Mouse (Mus musculus) neural tube, embryonic 15.5 days (tissue): ENCODE data around the gene Cspg5. TPM values are rescaled to one million over a fixed set of nuclear protein-coding genes. Genes with fewer than 3 reads are reported as not detected.

Experiments
- ATAC-seq: fragments of 200-750 bp; cut with Nextera tagmentation; 2 replicates; pipeline ENCODE4 v1.8.0; 2017; ENCODE audit warnings: mild to moderate bottlenecking, moderate TSS enrichment, moderate library complexity; ENCODE audit not compliant: low FRiP score
- H3K27ac ChIP-seq: fragments of 300-500 bp; sonication (generic); replicated peaks from 2 replicates; pipeline ENCODE4 v1.5.1; 2015; ENCODE audit warnings: mild to moderate bottlenecking, inconsistent platforms
- H3K27me3 ChIP-seq: fragments of 300-500 bp; sonication (generic); replicated peaks from 2 replicates; pipeline ENCODE4 v1.6.1; 2015; ENCODE audit warnings: inconsistent platforms
- H3K36me3 ChIP-seq: fragments of 300-500 bp; sonication (generic); 2 replicates; pipeline ENCODE4 v1.6.1; 2015; ENCODE audit warnings: inconsistent platforms
- H3K4me1 ChIP-seq: fragments of 300-500 bp; sonication (generic); 2 replicates; pipeline ENCODE4 v1.6.1; 2015; ENCODE audit warnings: inconsistent platforms
- H3K4me2 ChIP-seq: fragments of 300-500 bp; sonication (generic); 2 replicates; pipeline ENCODE4 v1.6.1; 2015; ENCODE audit warnings: inconsistent platforms, mild to moderate bottlenecking, moderate library complexity
- H3K4me3 ChIP-seq: fragments of 300-500 bp; sonication (generic); replicated peaks from 2 replicates; pipeline ENCODE4 v1.5.1; 2015; ENCODE audit warnings: mild to moderate bottlenecking, inconsistent platforms
- H3K9ac ChIP-seq: fragments of 300-500 bp; sonication (generic); replicated peaks from 2 replicates; pipeline ENCODE4 v1.6.1; 2015; ENCODE audit warnings: mild to moderate bottlenecking, inconsistent platforms
- H3K9me3 ChIP-seq: fragments of 300-500 bp; sonication (generic); replicated peaks from 2 replicates; pipeline ENCODE4 v1.6.1; 2016; ENCODE audit warnings: inconsistent platforms
- WGBS: fragments of 180-500 bp; shearing (Covaris S2); methylation state at CpG from one replicate; pipeline ENCODE4 v1.1.7; 2015; ENCODE audit warnings: mixed read lengths; 5-methylcytosine and 5-hydroxymethylcytosine counted together
- polyA plus RNA-seq: library from polyadenylated mRNA; unstranded; fragments of >200 nt; fragmentation: Nextera tagmentation; extraction: Ambion mirVana; gene quantifications from 2 replicates; pipeline ENCODE4 v1.2.1, GENCODE M21; 2015

The Cspg5 gene
- polyA plus RNA-seq, 1 experiment from 2014 or later: 180 TPM

DNA sequence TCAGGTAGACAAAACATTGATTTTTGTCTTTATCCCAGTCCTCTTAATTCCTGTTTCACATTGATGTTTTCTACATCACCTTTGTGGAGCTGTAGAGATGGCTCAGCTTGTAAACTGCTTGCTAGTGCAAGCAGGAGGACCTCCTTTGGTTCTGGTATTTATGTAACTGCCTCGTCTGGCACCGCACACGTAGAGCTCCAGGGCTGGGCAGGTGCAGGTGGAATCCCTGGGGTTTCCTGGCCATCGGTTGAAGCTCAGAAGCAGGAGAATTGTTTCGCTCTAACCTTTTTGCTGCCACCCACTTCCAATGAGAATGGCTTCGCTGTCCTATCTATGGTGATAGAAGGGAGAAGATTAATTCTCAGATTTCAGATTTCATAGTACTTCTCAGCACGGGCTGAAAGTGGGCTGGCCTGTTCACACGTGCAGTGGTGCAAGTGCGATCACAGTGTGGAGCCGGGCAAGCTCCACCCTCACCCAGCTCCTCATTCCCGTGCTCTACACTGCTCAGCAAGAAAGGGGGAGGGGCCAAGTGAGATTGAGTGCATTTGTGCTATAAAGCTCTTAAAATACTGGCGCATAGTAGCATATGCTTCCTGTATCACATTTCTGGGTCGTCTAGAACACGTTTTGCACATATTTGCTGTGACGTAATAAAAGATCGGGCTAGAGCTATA lies 13.1 kb upstream of the Cspg5 start:
- no peak overlapping the region for H3K27ac ChIP-seq
- H3K4me2 ChIP-seq: no peak overlapping the region
- WGBS: 85% methylated on average over 16 of the region's 16 CpGs
- H3K27me3 ChIP-seq: no peaks in the 10 kb centered on the region
- H3K9ac ChIP-seq: no peak overlapping the region
- no peak for ATAC-seq
- no peaks in the 10 kb centered on the region for H3K9me3 ChIP-seq
- H3K4me1 ChIP-seq: no peaks in the 10 kb centered on the region
- H3K4me3 ChIP-seq: no peak overlapping the region
- peaks cover 56% of the 10 kb centered on the region for H3K36me3 ChIP-seq

GRCm38 (mm10) chr9:110234962-110235361 lies 8.6 kb upstream of the Cspg5 start:
- no peaks in the 10 kb centered on the region for H3K9me3 ChIP-seq
- peaks cover 67% of the 10 kb centered on the region for H3K36me3 ChIP-seq
- no peak for ATAC-seq
- no peak overlapping the region for H3K9ac ChIP-seq
- no peak overlapping the region for H3K4me2 ChIP-seq
- no peaks in the 10 kb centered on the region for H3K4me1 ChIP-seq
- no peak overlapping the region for H3K4me3 ChIP-seq
- no peak overlapping the region for H3K27ac ChIP-seq
- 97% methylated on average over 6 of the region's 6 CpGs for WGBS
- H3K27me3 ChIP-seq: no peaks in the 10 kb centered on the region

GRCm38 (mm10) chr9:110244567-110244888 lies 945 bp downstream of the Cspg5 start:
- no peak; the same call in none of the 2 replicates for ATAC-seq
- Histone ChIP-seq H3K9me3 (no peaks in the 10 kb centered on the region), H3K4me1 (peaks cover 41% of the 10 kb centered on the region), H3K4me2 (peak overlapping the region; percentile 90), H3K36me3 (peaks cover 5% of the 10 kb centered on the region; the same call in 1 of the 2 replicates), H3K9ac (peak overlapping the region; percentile 86), H3K4me3 (peak overlapping the region; percentile 63), H3K27ac (peak overlapping the region; percentile 94), H3K27me3 (no peaks in the 10 kb centered on the region)
- WGBS: 23% methylated on average over 7 of the region's 7 CpGs

DNA sequence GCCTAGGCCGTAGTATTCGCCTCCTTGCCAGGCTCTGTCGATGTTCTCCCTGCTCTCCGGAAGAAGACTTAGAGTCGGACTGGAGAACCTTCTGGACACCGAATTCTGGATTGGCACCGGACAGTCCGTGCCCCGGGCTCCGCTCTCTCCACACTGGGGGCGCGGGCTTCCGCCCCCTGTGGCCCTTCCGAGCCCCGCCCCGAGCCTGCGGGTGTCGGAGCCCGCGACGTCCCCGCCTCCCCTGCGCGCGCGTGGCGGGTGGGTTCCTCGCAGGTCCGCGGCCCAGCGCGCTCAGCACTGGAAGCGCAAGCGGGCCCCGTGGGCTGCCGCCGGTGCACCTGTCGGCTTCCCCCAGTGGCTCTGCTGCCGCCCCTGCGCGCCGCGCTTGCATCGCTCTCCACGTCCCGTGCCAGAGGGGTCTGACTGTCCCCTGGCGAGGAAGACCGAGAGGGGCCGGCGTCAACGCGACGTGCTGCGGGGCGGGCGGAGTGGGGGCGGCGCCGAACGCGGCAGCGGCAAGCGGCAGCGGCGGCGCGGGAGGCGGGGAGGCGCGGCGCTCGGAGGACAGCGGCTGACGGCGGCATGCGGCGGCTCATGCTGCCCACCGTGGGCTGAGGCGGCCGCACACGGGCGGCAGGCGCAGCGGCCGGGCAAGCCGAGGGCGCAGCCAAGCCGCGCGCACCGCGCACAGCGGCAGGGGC lies 1.5 kb downstream of the Cspg5 start:
- H3K4me1 ChIP-seq: peaks cover 46% of the 10 kb centered on the region
- peak overlapping the region; percentile 90 for H3K4me2 ChIP-seq
- H3K9ac ChIP-seq: peak overlapping the region; percentile 86
- H3K36me3 ChIP-seq: peaks cover 3% of the 10 kb centered on the region; the same call in 1 of the 2 replicates
- WGBS: under 1% methylated on average over 90 of the region's 93 CpGs
- no peaks in the 10 kb centered on the region for H3K9me3 ChIP-seq
- peak overlapping the region; percentile 63 for H3K4me3 ChIP-seq
- peak overlapping the region; percentile 94 for H3K27ac ChIP-seq
- peak; percentile 78 for ATAC-seq
- no peaks in the 10 kb centered on the region for H3K27me3 ChIP-seq

DNA sequence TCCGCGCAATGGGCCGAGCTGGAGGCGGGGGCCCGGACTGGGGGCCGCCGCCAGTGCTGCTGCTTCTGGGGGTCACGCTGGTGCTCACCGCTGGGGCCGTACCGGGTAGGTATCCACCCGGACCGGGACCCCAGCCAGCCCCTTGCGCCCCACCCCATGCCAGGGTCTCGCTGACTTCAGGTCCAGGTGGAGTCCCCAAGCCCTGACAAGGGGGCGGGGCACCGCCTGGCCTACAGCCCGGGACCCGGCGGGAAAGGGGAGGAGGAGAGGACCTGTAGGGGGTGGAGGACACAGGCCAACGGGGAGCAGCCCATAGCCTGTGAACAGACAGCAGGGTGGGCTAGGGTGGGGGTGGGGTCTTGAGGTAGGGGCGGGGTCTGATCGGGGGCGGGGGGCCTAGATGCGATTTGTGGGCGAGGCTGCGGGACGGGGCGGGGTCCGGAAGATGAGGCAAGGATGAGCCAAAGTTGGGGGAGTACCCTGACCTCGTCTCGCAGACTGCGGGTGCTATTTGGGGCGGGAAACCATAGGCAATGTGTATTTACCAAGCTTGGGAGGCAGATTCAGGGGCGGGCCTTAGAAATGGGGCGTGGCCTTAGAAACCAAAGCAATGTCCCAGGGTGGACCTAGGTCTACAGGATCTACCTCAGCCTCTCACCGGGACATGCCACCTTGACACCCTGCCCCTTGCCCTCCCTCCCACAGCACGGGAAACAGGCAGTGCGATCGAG lies 2.2 kb downstream of the Cspg5 start:
- ATAC-seq: peak; percentile 75
- Histone ChIP-seq H3K9me3 (no peaks in the 10 kb centered on the region), H3K27me3 (no peaks in the 10 kb centered on the region), H3K27ac (peak overlapping the region; percentile 94), H3K9ac (peak overlapping the region; percentile 86), H3K4me1 (peaks cover 53% of the 10 kb centered on the region), H3K36me3 (peaks cover 3% of the 10 kb centered on the region; the same call in 1 of the 2 replicates), H3K4me2 (peak overlapping the region; percentile 90), H3K4me3 (peak overlapping the region; percentile 63)
- WGBS: under 1% methylated on average over 34 of the region's 40 CpGs

DNA sequence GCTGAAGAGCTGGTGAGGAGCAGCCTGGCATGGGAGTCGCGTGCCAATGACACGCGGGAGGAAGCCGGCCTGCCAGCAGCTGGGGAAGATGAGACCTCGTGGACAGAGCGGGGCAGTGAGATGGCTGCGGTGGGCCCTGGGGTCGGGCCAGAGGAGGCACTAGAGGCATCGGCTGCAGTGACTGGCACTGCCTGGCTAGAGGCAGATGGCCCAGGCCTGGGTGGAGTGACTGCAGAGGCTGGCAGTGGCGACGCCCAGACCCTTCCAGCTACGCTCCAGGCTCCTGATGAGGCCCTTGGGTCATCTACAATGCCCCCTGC lies 2.7 kb downstream of the Cspg5 start:
- H3K4me3 ChIP-seq: peak overlapping the region; percentile 63
- H3K4me1 ChIP-seq: peaks cover 58% of the 10 kb centered on the region
- peak overlapping the region; percentile 94 for H3K27ac ChIP-seq
- no peaks in the 10 kb centered on the region for H3K9me3 ChIP-seq
- H3K27me3 ChIP-seq: no peaks in the 10 kb centered on the region
- peak overlapping the region; percentile 86 for H3K9ac ChIP-seq
- peaks cover 3% of the 10 kb centered on the region; the same call in 1 of the 2 replicates for H3K36me3 ChIP-seq
- peak overlapping the region; percentile 90 for H3K4me2 ChIP-seq
- peak; percentile 11 for ATAC-seq
- WGBS: 21% methylated on average over 13 of the region's 13 CpGs

DNA sequence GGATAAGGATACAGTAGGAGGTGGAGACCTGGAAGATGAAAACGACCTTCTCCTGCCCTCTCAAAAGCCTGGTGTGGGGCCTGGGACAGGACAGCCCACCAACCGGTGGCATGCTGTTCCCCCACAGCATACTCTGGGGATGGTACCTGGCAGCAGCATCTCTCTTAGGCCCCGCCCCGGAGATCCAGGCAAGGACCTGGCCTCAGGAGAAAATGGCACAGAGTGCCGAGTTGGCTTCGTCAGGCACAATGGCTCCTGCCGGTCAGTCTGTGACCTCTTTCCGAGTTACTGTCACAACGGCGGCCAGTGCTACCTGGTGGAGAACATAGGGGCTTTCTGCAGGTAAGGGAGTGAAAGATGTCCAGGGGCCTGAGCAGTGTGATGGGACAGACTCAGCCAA lies 3.5 kb downstream of the Cspg5 start:
- 91% methylated on average over 10 of the region's 10 CpGs for WGBS
- Histone ChIP-seq H3K4me1 (peaks cover 58% of the 10 kb centered on the region), H3K9me3 (no peaks in the 10 kb centered on the region), H3K36me3 (peaks cover 3% of the 10 kb centered on the region; the same call in 1 of the 2 replicates), H3K27me3 (no peaks in the 10 kb centered on the region), H3K4me2 (peak overlapping the region; percentile 90), H3K9ac (no peak overlapping the region), H3K4me3 (no peak overlapping the region), H3K27ac (no peak overlapping the region)
- no peak for ATAC-seq

DNA sequence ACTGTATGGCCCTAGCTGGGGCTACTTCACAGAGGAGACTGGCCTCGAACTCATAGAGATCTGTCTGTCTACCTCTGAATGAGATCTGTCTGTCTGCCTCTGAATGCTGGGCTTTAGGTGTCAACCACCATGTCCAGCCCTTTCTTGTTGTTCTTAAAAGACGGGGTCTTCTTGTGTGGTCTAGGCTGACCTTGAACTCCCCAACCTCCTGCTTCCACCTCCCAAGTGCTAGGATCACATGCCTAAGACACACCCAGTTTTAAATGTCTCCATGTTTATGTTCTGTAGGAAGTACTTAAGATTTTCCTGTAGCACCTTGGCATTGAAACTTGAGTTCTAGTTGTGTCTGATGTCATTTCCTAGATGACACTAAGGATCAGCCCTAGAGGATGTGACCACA lies 5.3 kb downstream of the Cspg5 start:
- Histone ChIP-seq H3K4me3 (no peak overlapping the region), H3K4me2 (no peak overlapping the region; the same call in 1 of the 2 replicates), H3K36me3 (peaks cover 3% of the 10 kb centered on the region; the same call in 1 of the 2 replicates), H3K27me3 (no peaks in the 10 kb centered on the region), H3K4me1 (peaks cover 58% of the 10 kb centered on the region), H3K9ac (no peak overlapping the region), H3K9me3 (no peaks in the 10 kb centered on the region), H3K27ac (peak overlapping the region; percentile 81)
- ATAC-seq: no peak
- 53% methylated on average over 2 of the region's 2 CpGs for WGBS

GRCm38 (mm10) chr9:110249823-110250543 lies 6.4 kb downstream of the Cspg5 start:
- ATAC-seq: peak; percentile 59
- peak overlapping the region; percentile 44 for H3K4me2 ChIP-seq
- H3K27ac ChIP-seq: peak overlapping the region; percentile 81
- no peaks in the 10 kb centered on the region for H3K27me3 ChIP-seq
- 0 out of 2 replicates have a peak overlapping the region, but pooled peaks have one; percentile 33 for H3K9ac ChIP-seq
- peaks cover 3% of the 10 kb centered on the region; the same call in 1 of the 2 replicates for H3K36me3 ChIP-seq
- no peaks in the 10 kb centered on the region for H3K9me3 ChIP-seq
- 5% methylated on average over 11 of the region's 11 CpGs for WGBS
- no peak overlapping the region; the same call in 1 of the 2 replicates for H3K4me3 ChIP-seq
- H3K4me1 ChIP-seq: peaks cover 54% of the 10 kb centered on the region

- no peak overlapping the region for H3K4me3 ChIP-seq
- 65% methylated on average over 14 of the region's 14 CpGs for WGBS
- peak overlapping the region; percentile 44 for H3K4me2 ChIP-seq
- peaks cover 62% of the 10 kb centered on the region for H3K4me1 ChIP-seq
- peaks cover 3% of the 10 kb centered on the region; the same call in 1 of the 2 replicates for H3K36me3 ChIP-seq
- H3K27ac ChIP-seq: peak overlapping the region; percentile 81
- no peaks in the 10 kb centered on the region for H3K9me3 ChIP-seq
- no peaks in the 10 kb centered on the region for H3K27me3 ChIP-seq
- no peak for ATAC-seq
- H3K9ac ChIP-seq: 0 out of 2 replicates have a peak overlapping the region, but pooled peaks have one; percentile 20
These were observed 7.2 kb downstream of the Cspg5 start for GRCm38 (mm10) chr9:110250776-110251175.

DNA sequence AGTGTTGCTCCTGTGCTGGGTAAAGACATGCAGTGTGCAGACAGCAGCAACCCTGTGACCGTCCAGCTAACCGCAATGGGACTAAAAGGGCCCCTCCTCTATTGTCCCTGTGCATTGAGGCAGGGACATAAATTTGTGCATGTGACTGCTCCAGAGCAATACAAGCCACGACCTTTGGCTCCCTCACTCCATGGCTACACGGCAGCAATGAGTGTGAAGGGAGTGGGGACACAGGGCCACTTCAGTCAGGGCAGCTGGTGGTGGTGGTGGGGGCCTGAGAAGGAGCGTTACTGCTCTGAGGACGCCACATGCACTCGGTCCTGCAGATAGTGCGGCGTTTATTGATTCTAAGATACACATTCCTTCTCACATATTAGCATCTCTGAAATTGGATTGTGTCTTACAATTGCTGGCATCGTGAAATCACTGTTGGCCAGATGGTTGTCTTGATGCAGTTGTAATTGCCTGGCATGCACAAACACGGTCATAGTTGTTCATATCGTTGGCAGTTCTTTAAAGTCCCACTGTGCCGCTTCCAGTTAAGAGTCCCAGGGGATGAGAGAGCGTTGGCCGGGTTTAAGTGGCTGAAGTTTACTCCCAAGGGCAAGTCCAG lies 11.9 kb downstream of the Cspg5 start:
- peak; percentile 75 for ATAC-seq

More for the DNA sequence above, 11.9 kb downstream of the Cspg5 start:
- Histone ChIP-seq H3K4me2 (no peak overlapping the region), H3K4me1 (peaks cover 24% of the 10 kb centered on the region), H3K36me3 (peaks cover 20% of the 10 kb centered on the region), H3K9ac (0 out of 2 replicates have a peak overlapping the region, but pooled peaks have one; percentile 14), H3K27ac (peak overlapping the region; percentile 68), H3K9me3 (no peaks in the 10 kb centered on the region), H3K4me3 (no peak overlapping the region), H3K27me3 (no peaks in the 10 kb centered on the region)
- 10% methylated on average over 15 of the region's 15 CpGs for WGBS
